Mouse (Mus musculus): ENCODE results near the gene Ccr1.

DNA sequence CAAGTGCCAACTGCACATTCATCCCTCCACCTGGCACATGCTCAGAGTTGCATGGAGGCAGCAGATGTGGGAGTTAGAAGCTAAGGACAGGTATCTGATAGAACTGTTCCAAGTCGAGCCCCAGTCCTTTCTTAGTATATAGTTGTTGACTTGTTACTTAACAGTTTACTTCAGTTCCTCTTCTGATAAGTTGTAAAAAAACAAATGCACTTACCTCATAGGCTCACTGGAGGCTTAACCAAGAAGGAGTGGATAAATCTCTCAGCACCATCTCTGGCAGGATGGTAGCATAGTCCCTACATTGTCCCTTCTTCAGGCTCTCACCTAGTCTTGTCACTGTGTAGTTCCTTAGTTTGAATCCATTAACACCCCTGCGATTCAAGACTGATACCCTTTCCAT lies 44.2 kb upstream of the Ccr1 start:
- no peak for TF ChIP-seq MAX (IDR thresholded peaks at IDR 0.05; ENCODE audit: low read length)
- no peak for TF ChIP-seq CHD1 (IDR thresholded peaks at IDR 0.05; ENCODE audit: low read depth, low read length)
- no peak for TF ChIP-seq EP300 (IDR thresholded peaks at IDR 0.05; ENCODE audit: low read depth in 1 of 2, low read length in 2 of 2)
- TF ChIP-seq RAD21 (IDR thresholded peaks at IDR 0.05; ENCODE audit: low read depth, low read length) = no peak
- TF ChIP-seq TCF12 (IDR thresholded peaks at IDR 0.05; ENCODE audit: low read depth, low read length) = no peak

Data from MEL (cell line).